Mouse (Mus musculus) embryonic facial prominence, embryonic 15.5 days (tissue): Measurements from ENCODE around the gene Etv1. TPM values are rescaled to one million over a fixed set of nuclear protein-coding genes. Genes with fewer than 3 reads are reported as not detected.

Experiments used
- ATAC-seq: fragments of 200-750 bp; cut with Nextera tagmentation; 2 replicates; pipeline ENCODE4 v1.8.0; 2017; ENCODE audit warnings: low read depth, moderate TSS enrichment; ENCODE audit not compliant: insufficient number of reproducible peaks, low FRiP score, low TSS enrichment
- H3K27ac ChIP-seq: fragments of 300-500 bp; sonication (generic); replicated peaks from 2 replicates; pipeline ENCODE4 v1.5.1; 2015; ENCODE audit warnings: mild to moderate bottlenecking, inconsistent platforms
- H3K27me3 ChIP-seq: fragments of 300-500 bp; sonication (generic); 2 replicates; pipeline ENCODE4 v1.6.1; 2015; ENCODE audit warnings: inconsistent platforms
- H3K36me3 ChIP-seq: fragments of 300-500 bp; sonication (generic); 2 replicates; pipeline ENCODE4 v1.6.1; 2015; ENCODE audit warnings: mild to moderate bottlenecking, inconsistent platforms
- H3K4me1 ChIP-seq: fragments of 300-500 bp; sonication (generic); 2 replicates; pipeline ENCODE4 v1.6.1; 2015; ENCODE audit warnings: inconsistent platforms
- H3K4me2 ChIP-seq: fragments of 300-500 bp; sonication (generic); replicated peaks from 2 replicates; pipeline ENCODE4 v1.6.1; 2015; ENCODE audit warnings: mild to moderate bottlenecking, inconsistent platforms
- H3K4me3 ChIP-seq: fragments of 300-500 bp; sonication (generic); replicated peaks from 2 replicates; pipeline ENCODE4 v1.5.1; 2015; ENCODE audit warnings: mild to moderate bottlenecking, inconsistent platforms
- H3K9ac ChIP-seq: fragments of 300-500 bp; sonication (generic); 2 replicates; pipeline ENCODE4 v1.6.1; 2015; ENCODE audit warnings: inconsistent platforms
- H3K9me3 ChIP-seq: fragments of 300-500 bp; sonication (generic); replicated peaks from 2 replicates; pipeline ENCODE4 v1.6.1; 2016; ENCODE audit warnings: inconsistent platforms
- WGBS: fragments of 180-500 bp; shearing (Covaris S2); methylation state at CpG from one replicate; pipeline ENCODE4 v1.1.7; 2015; 5-methylcytosine and 5-hydroxymethylcytosine counted together
- polyA plus RNA-seq: library from polyadenylated mRNA; unstranded; fragments of >200 nt; fragmentation: Nextera tagmentation; extraction: Ambion mirVana; gene quantifications from 2 replicates; pipeline ENCODE4 v1.2.1, GENCODE M21; 2015

The Etv1 gene
- 18.2 and 20.7 TPM in 2 replicates for polyA plus RNA-seq

DNA sequence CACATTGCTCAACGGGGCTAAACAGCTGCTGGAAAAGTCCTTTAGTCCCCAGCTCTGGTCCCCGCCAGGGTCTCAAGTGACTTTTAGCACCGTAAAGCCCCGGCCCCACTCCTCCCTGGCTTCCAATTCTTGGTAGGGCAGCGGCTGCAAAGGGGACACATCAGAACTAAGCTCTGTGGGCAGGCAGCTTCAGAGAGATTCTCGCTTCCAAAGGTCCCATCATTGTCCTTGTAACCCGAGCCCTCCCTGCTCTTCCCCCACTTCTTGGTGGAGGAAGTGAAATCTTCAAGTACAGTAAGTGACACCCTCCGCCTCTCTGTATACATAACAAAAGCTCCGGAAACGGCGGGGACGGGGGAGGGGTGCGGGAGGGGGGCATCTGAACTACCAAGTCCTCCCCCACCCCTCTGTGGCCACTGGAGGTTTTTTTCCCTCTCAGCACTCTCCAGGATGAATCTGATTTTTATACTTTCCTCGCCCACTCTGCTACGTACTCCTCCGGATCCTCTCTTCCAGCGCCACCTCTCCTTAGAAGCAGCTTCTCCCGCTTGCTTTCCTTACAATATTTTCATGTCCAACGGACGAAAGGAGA is at the start of gene Etv1:
Etv1 (plus strand) TSS at position 195 of the 592 bp plus-strand sequence.
- peak within 1 kb of the TSS; percentile 92 for H3K27ac ChIP-seq
- H3K9me3 ChIP-seq, result no peaks in the 10 kb centered on the region
- peak within 1 kb of the TSS; percentile 39 for H3K9ac ChIP-seq
- H3K4me3 ChIP-seq, result peak within 1 kb of the TSS; percentile 66
- H3K36me3 ChIP-seq, result no peaks in the 10 kb centered on the region
- H3K4me1 ChIP-seq, result 0 out of 2 replicates have a peak, but pooled peaks cover 4% of the 10 kb centered on the region
- under 1% methylated on average over 20 of the region's 20 CpGs for WGBS
- H3K27me3 ChIP-seq, result no peaks in the 10 kb centered on the region
- peak within 1 kb of the TSS; percentile 97 for H3K4me2 ChIP-seq
- peak; percentile 26; the same call in 1 of the 2 replicates for ATAC-seq

DNA sequence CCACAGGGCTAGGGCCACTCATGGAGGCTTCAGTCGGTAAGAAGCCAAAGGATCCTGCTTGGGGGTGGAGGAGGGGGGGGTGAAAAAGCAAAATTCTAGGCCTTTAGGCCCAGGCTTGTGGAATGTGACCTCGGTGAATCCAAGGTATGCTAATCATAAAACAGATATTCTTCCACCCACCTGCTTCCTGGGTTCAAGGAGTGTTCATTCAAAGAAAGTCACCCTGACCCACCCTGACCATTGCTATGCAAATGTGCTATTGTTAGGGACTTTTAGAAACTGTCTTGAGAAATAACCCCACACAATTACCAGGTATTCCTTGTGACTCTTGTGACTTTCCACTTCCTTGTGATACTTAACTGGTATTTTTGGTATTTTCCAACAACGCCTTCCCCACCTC is 49.5 kb upstream of the Etv1 start:
- 76% methylated on average over 3 of the region's 3 CpGs for WGBS
- no peak for ATAC-seq
- no peak overlapping the region for H3K27ac ChIP-seq
- no peak overlapping the region for H3K4me3 ChIP-seq
- no peak overlapping the region for H3K4me2 ChIP-seq
- H3K4me1 ChIP-seq, result no peaks in the 10 kb centered on the region
- H3K9me3 ChIP-seq, result no peaks in the 10 kb centered on the region
- no peaks in the 10 kb centered on the region for H3K27me3 ChIP-seq
- no peaks in the 10 kb centered on the region for H3K36me3 ChIP-seq
- H3K9ac ChIP-seq, result no peak overlapping the region

DNA sequence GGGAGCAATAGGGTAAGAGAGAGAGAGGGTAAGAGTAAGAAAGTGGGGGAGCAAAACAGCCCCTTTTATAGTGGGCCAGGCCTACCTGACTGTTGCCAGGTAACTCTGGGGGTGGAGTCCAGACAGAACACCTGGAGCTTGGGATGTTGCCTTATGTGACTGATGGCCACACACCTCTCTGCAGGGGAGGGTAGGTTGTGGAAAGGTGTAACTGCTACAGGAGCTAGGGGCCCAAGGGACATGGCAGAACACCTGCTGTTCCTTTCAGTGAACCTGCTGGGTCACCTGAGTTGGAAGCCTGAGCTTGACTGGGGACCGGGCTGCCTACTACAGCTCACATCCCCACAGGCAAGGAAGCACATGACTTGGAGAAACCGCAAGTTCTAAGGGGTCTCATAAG is 48.4 kb upstream of the Etv1 start:
- Histone ChIP-seq H3K9ac (no peak overlapping the region), H3K27me3 (no peaks in the 10 kb centered on the region), H3K36me3 (no peaks in the 10 kb centered on the region), H3K9me3 (no peaks in the 10 kb centered on the region), H3K4me3 (no peak overlapping the region), H3K4me1 (no peaks in the 10 kb centered on the region), H3K27ac (no peak overlapping the region), H3K4me2 (no peak overlapping the region)
- 88% methylated on average over 2 of the region's 2 CpGs for WGBS
- ATAC-seq, result no peak; the same call in 1 of the 2 replicates

DNA sequence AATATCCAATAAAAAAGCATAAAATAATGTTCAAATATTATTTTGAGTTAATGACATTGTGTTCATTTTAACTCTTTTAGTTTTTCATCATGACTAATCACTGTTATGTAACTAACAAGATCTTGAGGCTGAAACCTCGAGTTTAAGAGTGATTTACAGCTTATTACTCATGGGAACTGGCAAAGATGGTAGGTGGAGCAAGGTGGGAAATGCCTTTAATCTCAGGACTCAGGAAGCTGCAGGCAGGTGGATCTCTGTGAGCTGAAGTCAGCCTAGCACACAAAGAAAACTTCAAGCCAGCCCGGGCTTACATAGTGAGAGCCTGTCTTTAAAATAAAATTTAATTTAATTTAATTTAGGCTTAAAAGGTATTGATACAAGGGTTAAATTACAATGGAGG is 19.9 kb upstream of the Etv1 start:
- 39% methylated on average over 2 of the region's 2 CpGs for WGBS
- no peak for ATAC-seq
- Histone ChIP-seq H3K36me3 (no peaks in the 10 kb centered on the region), H3K27me3 (no peaks in the 10 kb centered on the region), H3K4me2 (no peak overlapping the region), H3K4me3 (no peak overlapping the region), H3K9me3 (no peaks in the 10 kb centered on the region), H3K9ac (no peak overlapping the region), H3K27ac (no peak overlapping the region), H3K4me1 (no peaks in the 10 kb centered on the region)

DNA sequence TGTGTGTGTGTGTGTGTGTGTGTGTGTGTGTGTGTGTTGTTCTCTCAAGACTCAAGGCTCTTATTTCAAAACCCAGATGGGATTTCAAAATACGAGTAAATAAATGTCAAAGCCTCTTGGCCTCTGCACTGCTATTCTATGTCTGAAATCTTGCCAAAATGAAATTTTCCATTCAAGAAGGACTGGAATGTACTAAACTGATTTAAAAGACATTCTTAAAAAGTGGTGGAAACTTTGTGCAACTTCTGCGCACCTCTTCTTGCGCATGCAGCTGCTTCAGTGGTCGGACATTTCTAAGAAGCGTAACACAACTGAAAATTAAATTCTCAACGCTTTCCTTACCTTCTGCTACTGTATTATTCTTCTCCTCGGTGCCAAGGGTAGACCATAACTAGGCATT is 1.9 kb upstream of the Etv1 start:
- H3K4me3 ChIP-seq, result peak overlapping the region; percentile 66
- H3K9me3 ChIP-seq, result no peaks in the 10 kb centered on the region
- H3K36me3 ChIP-seq, result no peaks in the 10 kb centered on the region
- 38% methylated on average over 7 of the region's 7 CpGs for WGBS
- no peak overlapping the region for H3K9ac ChIP-seq
- H3K27ac ChIP-seq, result peak overlapping the region; percentile 56
- peak overlapping the region; percentile 97 for H3K4me2 ChIP-seq
- no peaks in the 10 kb centered on the region for H3K27me3 ChIP-seq
- ATAC-seq, result no peak
- H3K4me1 ChIP-seq, result 0 out of 2 replicates have a peak, but pooled peaks cover 4% of the 10 kb centered on the region

DNA sequence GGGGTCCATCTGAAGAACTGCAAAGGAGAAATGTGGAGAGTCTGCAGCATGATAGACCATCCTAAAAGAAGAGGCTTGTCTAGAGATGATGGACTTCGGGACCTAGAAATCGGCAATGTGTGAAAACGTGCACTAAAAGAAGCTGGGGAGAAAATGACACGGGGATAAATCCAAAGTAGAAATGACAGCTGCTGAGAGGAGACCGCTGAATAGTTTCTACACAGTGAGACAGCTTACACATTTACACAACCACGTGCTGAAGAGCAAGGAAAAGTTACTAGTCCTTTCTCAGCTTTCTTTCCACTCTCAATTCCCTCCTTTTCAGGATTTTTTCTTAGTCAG is 1.3 kb upstream of the Etv1 start:
- Histone ChIP-seq H3K36me3 (no peaks in the 10 kb centered on the region), H3K27ac (peak overlapping the region; percentile 56), H3K4me3 (peak overlapping the region; percentile 66), H3K27me3 (no peaks in the 10 kb centered on the region), H3K4me1 (0 out of 2 replicates have a peak, but pooled peaks cover 4% of the 10 kb centered on the region), H3K9ac (no peak overlapping the region), H3K9me3 (no peaks in the 10 kb centered on the region), H3K4me2 (peak overlapping the region; percentile 97)
- no peak for ATAC-seq
- WGBS, result 5% methylated on average over 6 of the region's 6 CpGs

DNA sequence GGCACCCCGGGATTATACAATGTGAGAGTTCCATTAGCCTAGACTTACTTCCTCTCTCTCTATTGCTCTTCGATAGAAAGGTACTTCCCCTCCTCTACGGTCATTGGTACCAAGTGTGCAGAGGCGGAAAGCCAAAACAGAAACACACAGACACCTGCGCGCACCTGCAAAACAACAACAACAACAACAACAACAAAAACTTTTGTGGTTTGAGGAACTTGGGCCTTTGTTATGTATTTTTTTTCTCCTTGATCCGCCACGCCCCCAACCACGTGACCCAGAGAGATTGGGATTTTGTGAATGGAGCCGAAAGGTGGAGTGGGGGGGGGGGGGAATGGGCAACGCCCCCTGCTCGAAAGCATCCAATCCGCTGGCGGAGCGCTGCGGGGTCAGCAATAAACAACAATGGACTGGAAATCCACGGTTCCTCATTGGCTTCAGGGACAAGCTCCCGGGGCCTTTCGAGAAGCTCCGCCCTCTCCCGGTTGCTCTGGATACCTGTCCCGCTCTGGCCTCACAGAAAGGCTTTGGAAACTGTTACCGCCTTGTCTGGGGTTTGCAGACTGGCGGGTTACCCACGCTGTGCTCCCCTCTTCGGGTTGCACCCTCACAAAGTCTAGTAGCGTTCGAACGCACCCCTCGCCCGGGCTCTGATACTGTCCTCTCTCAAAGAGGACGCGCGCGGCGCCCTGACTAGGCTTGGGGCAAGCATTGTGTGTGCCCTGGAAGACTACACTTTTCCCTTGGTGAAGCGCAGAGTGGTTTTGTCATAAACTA is 693 bp upstream of the Etv1 start:
- Histone ChIP-seq H3K9me3 (no peaks in the 10 kb centered on the region), H3K4me1 (0 out of 2 replicates have a peak, but pooled peaks cover 4% of the 10 kb centered on the region), H3K36me3 (no peaks in the 10 kb centered on the region), H3K27ac (peak overlapping the region; percentile 92), H3K4me3 (peak overlapping the region; percentile 66), H3K9ac (peak overlapping the region; percentile 39), H3K27me3 (no peaks in the 10 kb centered on the region), H3K4me2 (peak overlapping the region; percentile 97)
- WGBS, result under 1% methylated on average over 36 of the region's 37 CpGs
- ATAC-seq, result peak; percentile 95

DNA sequence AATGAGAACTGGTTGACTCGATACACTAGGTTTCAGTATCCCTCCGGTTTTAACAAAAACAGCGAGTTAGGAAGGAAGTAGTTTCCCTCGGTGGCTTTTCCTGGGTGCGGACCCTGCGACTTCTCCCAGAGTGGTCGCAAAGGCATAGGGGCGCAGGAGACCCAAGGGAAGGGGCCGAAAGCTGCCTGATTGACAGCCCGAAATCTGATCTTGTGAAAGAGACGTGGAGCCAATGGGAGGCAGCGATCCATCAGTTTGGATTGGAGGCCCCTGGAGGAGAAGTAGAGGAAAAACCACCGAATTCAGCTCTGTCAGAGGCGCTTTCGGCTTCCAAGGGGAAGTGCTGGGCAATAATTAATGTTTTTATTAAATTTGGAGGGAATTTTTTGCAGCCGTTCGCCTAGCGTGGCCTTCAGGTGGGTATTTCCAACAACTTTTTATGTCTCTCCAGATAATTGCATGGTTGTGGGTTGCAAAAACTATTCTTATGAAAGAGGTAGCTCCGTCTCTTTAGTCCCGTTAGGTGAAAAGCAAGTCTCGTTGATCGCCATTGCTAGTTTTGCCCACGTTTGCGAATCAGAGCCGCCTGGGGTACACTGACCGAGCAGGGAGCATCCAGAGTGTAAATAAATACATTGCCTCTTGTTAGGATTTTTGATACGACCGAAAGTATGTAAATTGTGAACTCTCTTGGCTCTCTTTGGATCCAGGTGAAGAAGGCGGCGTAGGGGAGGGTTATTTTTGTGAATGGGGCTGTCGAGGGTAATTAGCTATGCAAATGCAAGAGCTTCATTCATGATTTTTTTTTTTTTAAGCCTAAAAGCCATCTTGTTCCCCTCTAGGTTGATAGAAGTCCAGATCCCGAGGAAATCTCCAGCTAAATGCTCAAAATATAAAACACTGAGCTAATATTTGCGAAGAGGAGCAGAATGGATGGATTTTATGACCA is 1.1 kb downstream of the Etv1 start:
- Histone ChIP-seq H3K4me2 (peak overlapping the region; percentile 97), H3K4me3 (peak overlapping the region; percentile 66), H3K27me3 (no peaks in the 10 kb centered on the region), H3K9me3 (no peaks in the 10 kb centered on the region), H3K36me3 (no peaks in the 10 kb centered on the region), H3K9ac (peak overlapping the region; percentile 39), H3K4me1 (0 out of 2 replicates have a peak, but pooled peaks cover 4% of the 10 kb centered on the region), H3K27ac (peak overlapping the region; percentile 92)
- 0 out of 2 replicates have a peak, but pooled peaks have one; percentile 52 for ATAC-seq
- WGBS, result under 1% methylated on average over 33 of the region's 33 CpGs

DNA sequence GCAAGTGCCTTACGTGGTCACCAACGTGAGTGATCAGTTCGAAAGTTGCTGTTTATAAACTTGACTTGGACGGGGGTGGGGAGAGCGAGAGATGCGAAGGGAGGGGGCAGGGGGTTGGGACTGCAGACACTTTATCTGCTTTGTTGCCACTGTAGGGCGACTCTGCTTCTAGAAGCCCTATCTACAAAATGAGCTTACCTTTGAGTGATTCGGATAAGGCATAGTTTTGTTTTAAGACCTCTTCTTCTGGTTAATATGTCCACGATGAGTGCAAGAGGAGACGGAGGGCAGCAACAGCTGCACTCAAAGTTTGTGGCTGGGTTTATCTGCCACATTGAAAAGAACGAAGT is 1.8 kb downstream of the Etv1 start:
- Histone ChIP-seq H3K4me1 (0 out of 2 replicates have a peak, but pooled peaks cover 4% of the 10 kb centered on the region), H3K4me3 (peak overlapping the region; percentile 66), H3K27ac (peak overlapping the region; percentile 92), H3K27me3 (no peaks in the 10 kb centered on the region), H3K4me2 (peak overlapping the region; percentile 97), H3K9me3 (no peaks in the 10 kb centered on the region), H3K9ac (no peak overlapping the region), H3K36me3 (no peaks in the 10 kb centered on the region)
- ATAC-seq, result no peak
- WGBS, result under 1% methylated on average over 11 of the region's 11 CpGs

DNA sequence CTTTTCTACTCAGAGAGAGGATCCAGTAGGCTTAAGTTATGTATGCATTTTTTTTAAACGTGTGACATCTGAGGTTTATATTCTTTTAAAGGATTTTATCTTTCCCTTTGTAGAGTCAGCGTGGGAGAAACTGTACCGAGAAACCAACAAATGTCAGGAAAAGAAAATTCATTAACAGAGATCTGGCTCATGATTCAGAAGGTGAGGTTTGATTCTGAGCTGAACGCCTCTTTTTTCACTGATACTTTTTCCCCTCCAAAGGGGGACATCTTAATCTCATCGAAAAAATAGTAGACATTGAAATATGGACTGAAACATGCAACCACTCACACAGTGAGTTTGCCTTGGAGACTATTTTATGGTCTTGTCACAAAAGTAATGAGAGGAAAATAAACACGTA is 2.5 kb downstream of the Etv1 start:
- WGBS, result 44% methylated on average over 6 of the region's 6 CpGs
- Histone ChIP-seq H3K36me3 (no peaks in the 10 kb centered on the region), H3K9ac (no peak overlapping the region), H3K27ac (no peak overlapping the region), H3K9me3 (no peaks in the 10 kb centered on the region), H3K4me3 (peak overlapping the region; percentile 66), H3K4me1 (0 out of 2 replicates have a peak, but pooled peaks cover 4% of the 10 kb centered on the region), H3K27me3 (no peaks in the 10 kb centered on the region), H3K4me2 (peak overlapping the region; percentile 97)
- ATAC-seq, result no peak

DNA sequence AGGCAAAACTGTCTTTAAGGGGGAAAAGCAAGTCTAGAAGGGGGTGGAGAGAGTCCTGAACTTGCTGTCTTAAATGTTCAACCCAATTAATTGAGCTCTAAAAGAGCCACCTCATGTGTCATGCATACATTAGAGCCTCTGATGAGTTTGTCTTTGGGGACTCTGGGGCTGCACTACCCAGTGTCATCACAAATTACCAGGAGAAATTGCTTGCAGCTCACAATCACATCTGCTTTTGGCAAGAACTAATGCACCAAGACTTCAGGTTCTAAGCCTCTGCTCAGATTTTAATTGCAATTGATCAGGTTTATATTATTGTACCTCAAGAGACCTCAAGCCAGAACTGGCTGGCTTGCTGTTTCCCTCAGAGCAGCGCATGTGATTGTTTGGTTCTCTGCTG is 4.1 kb downstream of the Etv1 start:
- no peak for ATAC-seq
- Histone ChIP-seq H3K27ac (no peak overlapping the region), H3K4me1 (peaks cover 3% of the 10 kb centered on the region), H3K36me3 (no peaks in the 10 kb centered on the region), H3K4me2 (no peak overlapping the region), H3K27me3 (no peaks in the 10 kb centered on the region), H3K4me3 (no peak overlapping the region), H3K9me3 (no peaks in the 10 kb centered on the region), H3K9ac (no peak overlapping the region)
- WGBS, result 47% methylated on average over 1 of the region's 1 CpGs
